Mouse (Mus musculus): ENCODE measurements around the gene Vmn1r121. TPM values are rescaled to one million over a fixed set of nuclear protein-coding genes. Genes with fewer than 3 reads are reported as not detected.
"Not testable (repeated sequence)": the region's sequence is repeated elsewhere in the genome, so short reads cannot be mapped to it uniquely, and the experiment has no call there.

Gene Vmn1r121
- polyA plus RNA-seq (2012; ENCODE audit: insufficient read depth, insufficient read length, missing spikeins), result not detected in 2 replicates

- H3K27ac ChIP-seq (ENCODE audit: insufficient read depth, low read depth, low read length); H3K4me1 ChIP-seq (ENCODE audit: control insufficient read depth, insufficient read depth, low read length); H3K4me3 ChIP-seq (ENCODE audit: insufficient read depth, low read length): not testable (repeated sequence)
These were observed at the start of gene Vmn1r121 for GRCm38 (mm10) chr7:21098413-21098812. Vmn1r121 (minus strand) TSS chr7:21098513.

GRCm38 (mm10) chr7:21134028-21134427 lies 35.7 kb upstream of the Vmn1r121 start, which contains the start of gene Vmn1r122:
Vmn1r122 (minus strand) TSS chr7:21134128.
- not testable (repeated sequence) for H3K4me1 ChIP-seq (ENCODE audit: control insufficient read depth, insufficient read depth, low read length); H3K27ac ChIP-seq (ENCODE audit: insufficient read depth, low read depth, low read length); H3K4me3 ChIP-seq (ENCODE audit: insufficient read depth, low read length)

- not testable (repeated sequence) for H3K4me3 ChIP-seq (ENCODE audit: insufficient read depth, low read length); H3K4me1 ChIP-seq (ENCODE audit: control insufficient read depth, insufficient read depth, low read length); H3K27ac ChIP-seq (ENCODE audit: insufficient read depth, low read depth, low read length)
These were observed 44.6 kb downstream of the Vmn1r121 start, which contains the start of gene Vmn1r120 for GRCm38 (mm10) chr7:21053684-21054083. Vmn1r120 (minus strand) TSS chr7:21053784.

Other genes with a start within 250 kb of the Vmn1r121 start
- not detected in 2 replicates for gene Vmn1r116, start 226.3 kb downstream of the Vmn1r121 start, polyA plus RNA-seq (2012; ENCODE audit: insufficient read depth, insufficient read length, missing spikeins)
- gene Vmn1r117, start 214.4 kb downstream of the Vmn1r121 start, polyA plus RNA-seq (2012; ENCODE audit: insufficient read depth, insufficient read length, missing spikeins), result not detected in 2 replicates
- gene Vmn1r118, start 186.2 kb downstream of the Vmn1r121 start, polyA plus RNA-seq (2012; ENCODE audit: insufficient read depth, insufficient read length, missing spikeins), result not detected in 2 replicates
- not detected in 2 replicates for gene Vmn1r119, start 86.1 kb downstream of the Vmn1r121 start, polyA plus RNA-seq (2012; ENCODE audit: insufficient read depth, insufficient read length, missing spikeins)
- gene Vmn1r120, start 44.7 kb downstream of the Vmn1r121 start, polyA plus RNA-seq (2012; ENCODE audit: insufficient read depth, insufficient read length, missing spikeins), result not detected in 2 replicates
- gene Vmn1r122, start 35.6 kb upstream of the Vmn1r121 start, polyA plus RNA-seq (2012; ENCODE audit: insufficient read depth, insufficient read length, missing spikeins), result not detected in 2 replicates
- not detected in 2 replicates for gene Vmn1r123, start 63.7 kb upstream of the Vmn1r121 start, polyA plus RNA-seq (2012; ENCODE audit: insufficient read depth, insufficient read length, missing spikeins)
- not detected in 2 replicates for gene Gm5157, start 91.9 kb upstream of the Vmn1r121 start, polyA plus RNA-seq (2012; ENCODE audit: insufficient read depth, insufficient read length, missing spikeins)
- gene Vmn1r124, start 162.1 kb upstream of the Vmn1r121 start, polyA plus RNA-seq (2012; ENCODE audit: insufficient read depth, insufficient read length, missing spikeins), result not detected in 2 replicates
- gene Vmn1r125, start 173.7 kb upstream of the Vmn1r121 start, polyA plus RNA-seq (2012; ENCODE audit: insufficient read depth, insufficient read length, missing spikeins), result not detected in 2 replicates
- gene Vmn1r126, start 203.0 kb upstream of the Vmn1r121 start, polyA plus RNA-seq (2012; ENCODE audit: insufficient read depth, insufficient read length, missing spikeins), result not detected in 2 replicates
- gene Vmn1r127, start 221.3 kb upstream of the Vmn1r121 start, polyA plus RNA-seq (2012; ENCODE audit: insufficient read depth, insufficient read length, missing spikeins), result not detected in 2 replicates

Measured in bone marrow macrophage, adult 2 months (primary cell).